ENCODE assay signal across 11 mouse cellular contexts in genomic region chr1:153696093-153696492, GRCm38 (mm10). TPM values are rescaled to one million over a fixed set of nuclear protein-coding genes. Genes with fewer than 3 reads are reported as not detected.
"Had no signal": no experiment of that assay in that cellular context is flagged by ENCODE, and none has a peak within 500 bp of the region (broad histone marks: within the 10 kb centered on the region; RNA-seq: fewer than 3 reads in every experiment).

No protein-coding gene starts in this region.

- H3K4me3 ChIP-seq: intestine, embryonic 15.5 days; limb, embryonic 15.5 days; liver, embryonic 13.5 days; midbrain, embryonic 13.5 days; neural tube, embryonic 15.5 days had no signal

- DNase-seq: kidney, adult 18-20 months; kidney, postnatal 10 days; liver, embryonic 13.5 days; lung, adult 18-20 months; lung, postnatal 36 days; right cerebral cortex, adult 18-20 months had no signal

- H3K36me3 ChIP-seq: intestine, embryonic 15.5 days; limb, embryonic 15.5 days; liver, embryonic 13.5 days had no signal

- H3K27me3 ChIP-seq: intestine, embryonic 15.5 days; limb, embryonic 15.5 days; liver, embryonic 13.5 days; midbrain, embryonic 13.5 days; neural tube, embryonic 15.5 days had no signal

- ATAC-seq: intestine, embryonic 15.5 days; midbrain, embryonic 13.5 days had no signal

- H3K4me1 ChIP-seq: intestine, embryonic 15.5 days; liver, embryonic 13.5 days had no signal

- H3K27ac ChIP-seq: intestine, embryonic 15.5 days; limb, embryonic 15.5 days; liver, embryonic 13.5 days; midbrain, embryonic 13.5 days; neural tube, embryonic 15.5 days had no signal

- H3K9me3 ChIP-seq: intestine, embryonic 15.5 days; limb, embryonic 15.5 days; liver, embryonic 13.5 days; midbrain, embryonic 13.5 days; neural tube, embryonic 15.5 days had no signal

RNA-seq across cellular contexts. Expression of gene Rgs16, which starts 44.1 kb away (rescaled TPM):
- total RNA-seq: megakaryocyte progenitor cell, adult 5-6 weeks had no signal
